Mouse (Mus musculus) testis, postnatal 10 days (tissue): Measurements from ENCODE around the gene Pfkm.

Source experiments
- DNase-seq: peaks from one replicate; pipeline ENCODE4 v3.0.0; 2021; ENCODE audit warnings: low spot score

The Pfkm gene

GRCm38 (mm10) chr15:98092372-98093120 lies at the start of gene Pfkm:
Gene Pfkm (plus strand): TSS chr15:98092589.
- DNase-seq, result no peak

GRCm38 (mm10) chr15:98043967-98044366 lies 48.4 kb upstream of the Pfkm start:
- DNase-seq, result no peak

- DNase-seq, result no peak
Observed at GRCm38 (mm10) chr15:98044387-98044786, 48.0 kb upstream of the Pfkm start.

DNA sequence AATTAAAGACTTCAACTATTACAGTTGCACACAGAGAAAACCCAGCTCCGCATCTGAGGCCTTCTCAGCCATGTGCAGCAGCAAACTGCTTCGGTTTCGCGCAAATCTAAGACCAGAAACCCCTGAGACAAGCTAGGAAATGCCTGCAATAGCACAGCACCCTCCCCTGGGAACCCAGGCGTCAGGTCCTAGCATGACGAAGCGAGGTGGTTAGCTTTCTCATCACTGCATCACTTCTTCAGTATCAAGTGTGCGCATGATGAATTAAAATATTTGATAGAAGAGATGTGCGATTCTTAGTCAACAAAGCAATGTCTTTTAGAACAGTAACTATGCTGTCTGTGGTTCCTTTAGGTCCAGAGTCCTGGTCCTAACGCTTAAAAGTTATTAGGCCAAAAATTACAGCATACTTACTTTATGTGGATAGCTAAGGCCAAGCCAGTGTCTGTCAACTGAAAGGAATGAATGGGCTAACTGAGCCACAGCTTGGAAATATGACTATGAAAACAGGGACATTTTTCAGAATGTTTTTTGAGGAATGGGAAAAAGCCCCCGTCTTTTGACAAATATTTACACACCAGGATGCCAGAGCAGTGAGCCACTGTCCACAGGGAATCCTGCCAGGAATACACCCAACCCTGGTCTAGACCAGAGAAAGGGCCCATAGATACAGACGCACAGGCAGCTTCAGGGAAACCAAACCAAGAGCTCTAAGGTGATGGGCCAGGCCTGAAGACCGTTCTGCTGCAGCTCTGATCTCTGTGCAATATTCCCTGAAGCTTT lies 43.3 kb upstream of the Pfkm start:
- no peak for DNase-seq

DNA sequence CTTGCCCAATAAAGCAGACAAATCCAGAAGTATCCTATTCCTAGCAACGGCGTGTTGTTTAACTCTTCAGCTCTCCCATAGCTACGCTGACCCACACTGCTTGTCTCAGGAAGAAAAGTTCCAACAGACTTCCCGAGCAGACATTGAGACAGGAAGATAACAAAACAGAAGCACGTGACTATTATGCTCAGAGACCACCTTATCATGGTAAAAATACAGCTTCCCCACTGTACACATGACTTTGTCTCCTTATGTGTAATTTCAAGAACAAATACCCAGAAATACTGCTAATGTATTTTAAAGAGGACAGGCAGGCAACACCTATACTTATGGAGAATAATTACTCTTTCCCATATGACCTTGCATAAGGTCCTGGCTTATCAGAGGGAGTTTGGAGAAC lies 40.7 kb upstream of the Pfkm start:
- DNase-seq, result no peak

- DNase-seq, result peak; percentile 63
Observed at GRCm38 (mm10) chr15:98055246-98055645, 37.1 kb upstream of the Pfkm start.

DNA sequence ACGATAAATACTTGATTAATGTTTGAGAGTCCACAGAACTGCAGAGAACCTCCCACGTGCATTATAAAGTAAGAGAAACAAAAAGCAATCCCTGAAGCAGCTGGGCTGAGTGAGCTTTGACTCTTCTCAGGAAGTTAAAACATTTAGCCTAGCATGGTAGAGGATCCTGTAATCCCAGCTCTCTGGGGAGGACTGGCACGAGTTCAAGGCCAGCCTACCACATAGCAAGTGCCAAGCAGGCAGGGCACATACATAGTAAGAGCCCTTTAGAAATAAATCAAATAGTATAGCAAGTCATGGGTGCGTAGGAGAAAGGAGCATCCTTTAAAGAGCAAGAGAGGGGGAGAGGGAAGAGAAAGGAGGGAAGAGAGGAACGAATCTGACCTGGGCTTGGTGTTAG lies 26.5 kb upstream of the Pfkm start:
- no peak for DNase-seq

- DNase-seq, result no peak
Observed at GRCm38 (mm10) chr15:98066602-98067001, 25.8 kb upstream of the Pfkm start.

- DNase-seq, result no peak
Observed at GRCm38 (mm10) chr15:98067492-98067891, 24.9 kb upstream of the Pfkm start.

- no peak for DNase-seq
Observed at GRCm38 (mm10) chr15:98068506-98068905, 23.9 kb upstream of the Pfkm start.

DNA sequence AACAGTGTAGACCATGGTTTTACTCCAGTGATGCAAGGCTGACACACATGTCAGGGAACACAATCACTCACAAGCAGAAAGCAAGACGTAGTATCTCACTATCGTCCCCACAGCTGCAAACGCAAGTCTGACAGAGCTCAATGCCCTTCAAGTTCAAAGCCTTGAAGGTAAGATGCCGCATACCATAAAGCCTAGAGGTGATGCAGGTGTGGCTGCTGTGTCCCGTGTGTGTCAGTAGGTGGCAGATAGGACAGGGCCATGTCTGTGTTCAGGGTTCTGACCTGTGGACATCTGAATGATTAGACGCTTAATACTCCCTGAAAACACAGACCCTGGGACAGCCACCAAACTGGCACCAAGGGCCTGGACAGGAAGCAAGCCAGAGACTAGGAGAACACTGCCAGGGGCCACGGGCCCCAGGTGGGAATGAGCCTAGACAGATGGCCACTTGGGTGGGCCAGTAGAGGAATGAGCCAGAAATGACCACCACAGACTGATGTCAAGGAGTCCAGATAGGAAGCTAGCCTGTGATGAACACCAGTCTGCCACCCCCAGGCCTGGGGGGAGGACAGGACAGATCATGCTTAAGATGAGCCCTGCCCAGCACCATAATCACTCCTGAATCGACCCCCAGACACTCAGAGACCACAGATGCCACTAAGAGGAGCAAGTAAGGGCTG lies 22.7 kb upstream of the Pfkm start:
- no peak for DNase-seq

DNA sequence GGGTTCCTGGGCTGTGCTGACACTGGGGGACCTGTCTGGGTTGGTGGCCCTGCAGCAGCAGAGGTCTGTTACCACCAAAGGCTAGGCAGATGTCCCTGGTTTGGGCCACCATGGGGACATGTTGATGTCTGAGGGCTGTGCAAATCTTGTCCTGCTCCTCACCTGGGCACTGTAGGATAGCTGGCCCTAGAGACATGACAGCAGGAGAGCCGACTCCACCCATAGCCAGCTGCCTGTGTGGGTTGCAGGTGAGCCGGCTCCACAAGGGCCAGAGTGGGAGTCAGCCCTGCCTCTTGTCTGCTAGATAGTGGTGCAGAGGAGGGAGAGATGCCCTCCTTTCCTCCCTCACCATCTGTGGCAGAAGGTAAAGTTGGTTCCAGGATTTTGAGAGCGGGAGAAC lies 22.0 kb upstream of the Pfkm start:
- DNase-seq, result no peak

DNA sequence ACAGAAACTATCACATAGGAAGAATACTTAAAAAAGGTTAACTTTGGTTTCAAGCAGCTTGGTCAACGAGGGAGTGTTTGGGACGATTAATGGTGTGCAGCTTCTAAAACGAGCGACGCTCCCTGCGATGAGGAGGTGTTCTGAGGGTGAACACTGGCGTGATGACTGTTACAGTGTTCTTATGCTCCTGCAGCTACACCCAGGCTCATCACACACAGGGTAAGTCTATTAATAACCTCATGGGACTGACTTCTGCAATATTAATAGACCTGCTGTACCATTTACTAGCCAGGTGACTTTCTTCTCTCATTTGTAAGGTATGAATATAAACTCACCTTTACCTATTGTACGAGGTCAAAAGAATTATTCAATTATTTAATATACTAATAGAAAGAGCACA lies 17.9 kb upstream of the Pfkm start:
- no peak for DNase-seq

- DNase-seq, result no peak
Observed at GRCm38 (mm10) chr15:98075034-98075433, 17.4 kb upstream of the Pfkm start.

DNA sequence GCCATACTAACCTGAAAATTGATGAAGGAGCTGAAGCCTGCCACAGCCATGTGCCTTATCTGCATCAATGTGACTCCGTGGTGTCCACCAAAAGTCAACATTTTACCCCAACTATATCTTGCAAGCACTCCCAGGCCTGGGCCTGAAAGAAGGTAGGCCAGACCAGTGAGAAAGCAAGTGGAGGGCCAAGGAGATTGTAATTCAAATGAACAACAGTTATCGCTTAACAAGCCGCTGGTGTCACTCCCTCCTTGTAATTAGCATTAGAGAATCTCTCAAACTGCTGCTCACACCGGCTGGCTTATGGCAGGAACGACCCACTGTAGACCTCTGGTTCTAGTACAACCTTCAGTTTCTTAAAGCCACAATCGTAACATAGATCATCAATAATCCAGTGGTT lies 15.5 kb upstream of the Pfkm start:
- no peak for DNase-seq

GRCm38 (mm10) chr15:98088889-98089288 lies 3.5 kb upstream of the Pfkm start:
- no peak for DNase-seq

- DNase-seq, result peak; percentile 70
Observed at GRCm38 (mm10) chr15:98089421-98090183, 2.8 kb upstream of the Pfkm start.

DNA sequence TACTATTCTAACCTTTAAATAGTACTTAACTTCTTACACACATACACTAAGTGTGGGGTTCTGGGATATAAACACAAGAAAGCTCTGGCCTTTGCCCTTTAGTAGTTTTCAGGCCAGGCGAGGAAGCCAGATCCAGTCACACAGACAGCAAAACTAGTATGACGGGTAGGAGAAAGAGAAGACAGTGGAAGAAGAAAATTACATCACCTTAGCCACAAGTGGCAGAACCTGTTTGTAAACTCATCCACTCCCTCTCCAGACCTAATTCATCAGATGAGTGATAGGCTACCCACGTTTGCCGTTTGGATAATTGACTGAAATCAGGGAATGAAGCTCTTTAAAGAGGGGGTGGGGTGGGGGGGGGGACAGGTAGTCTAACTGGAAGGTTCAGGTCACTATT lies 548 bp upstream of the Pfkm start:
- DNase-seq, result no peak

- DNase-seq, result peak; percentile 92
Observed at GRCm38 (mm10) chr15:98093121-98094011, 977 bp downstream of the Pfkm start, which contains the start of gene Senp1. Gene Senp1 (minus strand): TSS chr15:98093744.

DNA sequence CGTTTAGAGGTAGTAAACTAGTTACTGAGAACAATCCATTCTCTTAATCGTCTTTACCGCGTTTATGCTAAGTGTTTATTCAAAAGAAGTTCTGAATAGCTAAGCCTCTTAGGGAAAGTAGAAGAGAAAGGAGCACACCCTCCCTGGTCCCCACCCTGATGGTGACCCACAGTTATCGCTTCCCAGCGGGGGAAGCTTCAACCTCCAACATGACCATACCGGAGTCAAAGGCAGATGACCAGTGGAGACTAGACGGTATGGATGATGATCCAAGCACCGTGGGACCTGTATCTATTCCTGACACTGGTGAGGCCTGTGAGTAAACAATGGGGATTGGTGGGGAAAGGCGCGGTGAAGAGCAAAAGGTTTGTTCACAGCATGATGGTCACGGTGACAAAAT lies 2.5 kb downstream of the Pfkm start:
- no peak for DNase-seq

DNA sequence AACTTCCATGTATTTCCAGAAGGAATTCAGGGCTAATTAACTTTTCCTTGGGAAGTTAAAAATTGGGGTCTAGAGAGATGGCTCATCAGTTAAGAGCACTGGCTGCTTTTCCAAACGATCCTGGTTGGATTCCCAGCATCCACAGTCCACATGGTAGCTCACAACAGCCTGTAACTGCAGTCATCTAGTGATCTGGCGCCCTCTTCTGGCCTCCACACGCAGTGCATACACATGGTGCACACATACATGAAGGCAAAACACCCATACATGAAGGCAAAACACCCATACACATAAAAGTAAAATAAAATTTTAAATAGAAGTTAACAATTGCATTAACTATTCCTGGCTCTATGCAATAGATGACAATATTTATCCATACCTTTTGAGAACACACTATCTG lies 4.6 kb downstream of the Pfkm start:
- DNase-seq, result no peak
